Mouse (Mus musculus) lung, embryonic 14.5 days (tissue): ENCODE measurements around the gene Tie1. TPM values are rescaled to one million over a fixed set of nuclear protein-coding genes. Genes with fewer than 3 reads are reported as not detected.
A peak's percentile ranks its signal among the peaks of the same experiment; 100 is the strongest.

ENCODE experiments used
- ATAC-seq: fragments of 200-750 bp; cut with Nextera tagmentation; 2 replicates; pipeline ENCODE4 v1.8.0; 2017; ENCODE audit warnings: mild to moderate bottlenecking, moderate TSS enrichment, moderate library complexity; ENCODE audit not compliant: insufficient read depth
- DNase-seq: peaks from one replicate; pipeline ENCODE4 v3.0.0-alpha.2; 2015
- H3K27ac ChIP-seq: fragments of 300-500 bp; sonication (generic); 2 replicates; pipeline ENCODE4 v1.5.1; 2014; ENCODE audit warnings: low read depth, mild to moderate bottlenecking, moderate library complexity
- H3K27me3 ChIP-seq: fragments of 300-500 bp; sonication (generic); 2 replicates; pipeline ENCODE4 v1.6.1; 2014; ENCODE audit warnings: low read length, control low read depth; ENCODE audit not compliant: insufficient read depth
- H3K36me3 ChIP-seq: fragments of 300-500 bp; sonication (generic); 2 replicates; pipeline ENCODE4 v1.6.1; 2014; ENCODE audit warnings: control low read depth; ENCODE audit not compliant: insufficient read depth
- H3K4me1 ChIP-seq: fragments of 300-500 bp; sonication (generic); 2 replicates; pipeline ENCODE4 v1.6.1; 2014; ENCODE audit warnings: antibody characterized with exemption, control low read depth; ENCODE audit not compliant: insufficient read depth
- H3K4me2 ChIP-seq: fragments of 300-500 bp; sonication (generic); 2 replicates; pipeline ENCODE4 v1.6.1; 2014; ENCODE audit warnings: mild to moderate bottlenecking
- H3K4me3 ChIP-seq: fragments of 300-500 bp; sonication (generic); 2 replicates; pipeline ENCODE4 v1.5.1; 2014; ENCODE audit warnings: low read depth, low read length
- H3K9ac ChIP-seq: fragments of 300-500 bp; sonication (generic); 2 replicates; pipeline ENCODE4 v1.6.1; 2014
- H3K9me3 ChIP-seq: fragments of 300-500 bp; sonication (generic); 2 replicates; pipeline ENCODE4 v1.6.1; 2016; ENCODE audit warnings: low read depth, low read length, control low read depth
- CTCF ChIP-seq: IDR thresholded peaks from 2 replicates; pipeline ENCODE4 v1.5.1; 2016; ENCODE audit warnings: antibody characterized with exemption, low read depth
- WGBS: fragments of 180-500 bp; shearing (Covaris S2); extraction: QIAGEN DNeasy Blood & Tissue Kit; methylation state at CpG from one replicate; pipeline ENCODE4 v1.1.7; 2014; 5-methylcytosine and 5-hydroxymethylcytosine counted together
- polyA plus RNA-seq: library from polyadenylated mRNA; unstranded; fragments of >200 nt; fragmentation: Nextera tagmentation; extraction: Ambion mirVana; gene quantifications from 2 replicates; pipeline ENCODE4 v1.2.1, GENCODE M21; 2014

Tie1 gene
- polyA plus RNA-seq, 1 experiment from 2014 or later = 54.2 TPM

DNA sequence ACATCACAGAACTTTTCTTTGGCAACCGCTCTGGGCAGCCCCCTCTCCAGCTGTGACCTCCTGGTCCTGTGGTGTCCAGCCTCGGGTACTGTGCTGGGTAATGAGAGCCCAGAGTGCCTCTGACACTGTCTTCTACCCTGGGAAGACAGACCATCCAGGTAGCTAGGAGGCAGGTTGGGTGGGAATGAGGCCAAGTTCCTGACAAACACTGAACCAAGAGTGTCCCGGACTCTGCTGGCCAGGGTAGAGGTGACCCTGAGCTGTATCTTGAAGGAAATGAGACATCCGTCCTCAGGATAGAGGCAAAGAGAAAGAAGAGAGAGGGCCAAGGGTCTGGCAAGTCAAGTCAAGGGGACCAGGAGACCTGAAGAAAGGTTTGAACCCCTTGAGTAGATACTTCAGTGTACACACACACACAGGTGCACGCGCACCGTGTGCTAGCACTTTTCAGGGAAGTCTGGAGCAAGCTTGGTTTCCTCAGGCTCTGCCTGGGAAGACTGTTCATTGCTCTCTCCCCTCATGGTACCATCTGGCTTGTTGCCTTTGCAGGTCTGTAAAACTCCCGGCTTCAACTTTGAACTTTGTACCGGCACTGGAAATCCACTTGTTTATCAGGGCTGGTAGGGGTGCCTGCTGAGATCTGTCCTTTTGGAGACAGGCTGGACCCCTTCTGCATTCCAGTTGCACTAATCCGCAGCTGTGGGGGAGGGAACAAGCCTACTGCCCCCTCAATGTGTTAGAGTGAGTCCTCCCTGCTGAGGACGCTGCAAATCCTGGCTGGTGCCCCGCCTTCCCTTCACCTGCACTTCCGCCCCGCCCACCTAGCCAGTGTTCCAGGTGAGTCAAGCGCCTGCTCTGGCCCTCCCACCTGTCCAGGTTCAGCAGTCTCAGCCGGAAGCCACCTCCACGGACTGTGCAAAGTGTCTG lies 36.8 kb upstream of the Tie1 start, which contains the start of gene 2610528J11Rik:
2610528J11Rik (plus strand) TSS at position 592 of the 927 bp plus-strand sequence.
- Histone ChIP-seq H3K4me3 (peak within 1 kb of the TSS; percentile 27), H3K27me3 (no peaks in the 10 kb centered on the region), H3K9ac (peak within 1 kb of the TSS; percentile 41), H3K9me3 (no peaks in the 10 kb centered on the region), H3K4me2 (peak within 1 kb of the TSS; percentile 54), H3K36me3 (no peaks in the 10 kb centered on the region), H3K27ac (no peak within 1 kb of the TSS), H3K4me1 (no peaks in the 10 kb centered on the region; the same call in 1 of the 2 replicates)
- no peak for TF ChIP-seq CTCF
- WGBS = 29% methylated on average over 17 of the region's 17 CpGs
- peak; percentile 65 for DNase-seq
- ATAC-seq = peak; percentile 75; the same call in 1 of the 2 replicates

- WGBS = 59% methylated on average over 3 of the region's 3 CpGs
- no peak for ATAC-seq
Observed at GRCm38 (mm10) chr4:118525779-118526178, 35.9 kb upstream of the Tie1 start.

GRCm38 (mm10) chr4:118523976-118524375 lies 34.1 kb upstream of the Tie1 start:
- Histone ChIP-seq H3K4me2 (no peak overlapping the region), H3K36me3 (no peaks in the 10 kb centered on the region), H3K4me1 (no peaks in the 10 kb centered on the region; the same call in 1 of the 2 replicates), H3K4me3 (no peak overlapping the region), H3K9ac (no peak overlapping the region), H3K27ac (no peak overlapping the region), H3K27me3 (no peaks in the 10 kb centered on the region), H3K9me3 (no peaks in the 10 kb centered on the region)
- 52% methylated on average over 7 of the region's 7 CpGs for WGBS
- ATAC-seq (no peak), DNase-seq (no peak)
- no peak for TF ChIP-seq CTCF

More at GRCm38 (mm10) chr4:118525779-118526178, 35.9 kb upstream of the Tie1 start:
- H3K36me3 ChIP-seq = no peaks in the 10 kb centered on the region
- no peaks in the 10 kb centered on the region for H3K27me3 ChIP-seq
- no peaks in the 10 kb centered on the region; the same call in 1 of the 2 replicates for H3K4me1 ChIP-seq
- no peak overlapping the region for H3K27ac ChIP-seq
- no peak overlapping the region for H3K4me3 ChIP-seq
- no peak for DNase-seq
- no peak for TF ChIP-seq CTCF
- no peaks in the 10 kb centered on the region for H3K9me3 ChIP-seq
- no peak overlapping the region for H3K4me2 ChIP-seq
- H3K9ac ChIP-seq = no peak overlapping the region

- no peak overlapping the region for H3K4me2 ChIP-seq
- TF ChIP-seq CTCF = no peak
- H3K36me3 ChIP-seq = no peaks in the 10 kb centered on the region
- H3K4me3 ChIP-seq = no peak overlapping the region
- peaks cover 4% of the 10 kb centered on the region; the same call in 1 of the 2 replicates for H3K27me3 ChIP-seq
- WGBS = 78% methylated on average over 7 of the region's 7 CpGs
- no peak overlapping the region for H3K27ac ChIP-seq
- DNase-seq (no peak), ATAC-seq (no peak)
- H3K9me3 ChIP-seq = no peaks in the 10 kb centered on the region
- H3K9ac ChIP-seq = no peak overlapping the region
- no peaks in the 10 kb centered on the region; the same call in 1 of the 2 replicates for H3K4me1 ChIP-seq
Observed at GRCm38 (mm10) chr4:118522248-118522647, 32.4 kb upstream of the Tie1 start.

GRCm38 (mm10) chr4:118518208-118518607 lies 28.3 kb upstream of the Tie1 start:
- Histone ChIP-seq H3K4me2 (no peak overlapping the region), H3K4me1 (no peaks in the 10 kb centered on the region), H3K27ac (no peak overlapping the region), H3K9me3 (no peaks in the 10 kb centered on the region), H3K9ac (no peak overlapping the region), H3K27me3 (peaks cover 4% of the 10 kb centered on the region; the same call in 1 of the 2 replicates), H3K36me3 (no peaks in the 10 kb centered on the region), H3K4me3 (no peak overlapping the region)
- 58% methylated on average over 5 of the region's 5 CpGs for WGBS
- no peak for ATAC-seq
- DNase-seq = no peak
- TF ChIP-seq CTCF = no peak

GRCm38 (mm10) chr4:118517497-118518146 lies 27.8 kb upstream of the Tie1 start:
- ATAC-seq (no peak), DNase-seq (no peak)
- H3K4me1 ChIP-seq = no peaks in the 10 kb centered on the region
- H3K4me2 ChIP-seq = 0 out of 2 replicates have a peak overlapping the region, but pooled peaks have one; percentile 7
- no peak overlapping the region for H3K4me3 ChIP-seq
- H3K27me3 ChIP-seq = peaks cover 4% of the 10 kb centered on the region; the same call in 1 of the 2 replicates
- H3K36me3 ChIP-seq = no peaks in the 10 kb centered on the region
- no peak overlapping the region for H3K9ac ChIP-seq
- no peaks in the 10 kb centered on the region for H3K9me3 ChIP-seq
- TF ChIP-seq CTCF = no peak
- H3K27ac ChIP-seq = no peak overlapping the region
- 32% methylated on average over 16 of the region's 16 CpGs for WGBS
